Mouse (Mus musculus): ENCODE measurements at regions not wholly inside any gene's neighbourhood (a gene's known extent, or its start where the extent isn't known, plus 50 kb on each side); places are given as distances from the start of the nearest gene placed in this dataset.

DNA sequence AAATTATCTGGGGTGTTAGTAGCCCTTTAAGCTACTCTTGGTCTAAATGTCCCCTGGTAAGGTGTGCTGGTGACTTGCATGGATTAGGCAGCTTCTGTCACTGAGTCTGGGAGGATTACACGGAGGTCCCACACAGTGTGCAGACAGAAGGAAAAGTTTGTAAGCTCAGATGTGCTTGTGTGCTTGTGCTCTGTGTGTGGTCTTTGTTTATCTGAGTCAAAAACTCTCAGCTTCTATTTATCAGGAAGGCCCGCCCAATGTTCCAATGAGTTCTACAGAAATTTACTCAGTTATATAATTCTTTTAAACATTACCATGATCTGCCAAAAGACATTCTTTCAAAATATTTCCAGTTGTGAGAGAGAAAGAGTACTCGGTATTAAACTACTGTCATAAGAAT is 60.4 kb upstream of the Wdr72 start:
- Histone ChIP-seq H3K9ac (ENCODE audit: insufficient read depth, low read depth, low read length, poor library complexity, severe bottlenecking) (no peak overlapping the region), H3K27ac (ENCODE audit: insufficient read depth, low read depth, low read length, poor library complexity, severe bottlenecking) (no peak overlapping the region), H3K36me3 (ENCODE audit: control insufficient read depth, insufficient read depth, low read length, poor library complexity, severe bottlenecking) (no peaks in the 10 kb centered on the region), H3K4me1 (ENCODE audit: control insufficient read depth in 2 of 2, insufficient read depth in 2 of 2, low read length in 2 of 2, poor library complexity in 1 of 2) (no peaks in the 10 kb centered on the region), H3K4me3 (ENCODE audit: insufficient read depth in 1 of 2, low read depth in 1 of 2, low read length in 2 of 2, poor library complexity in 1 of 2, severe bottlenecking in 1 of 2) (no peak overlapping the region), H3K9me3 (ENCODE audit: control insufficient read depth, insufficient read depth, low read depth, low read length) (no peaks in the 10 kb centered on the region)
- TF ChIP-seq ZC3H11A (IDR thresholded peaks at IDR 0.05; ENCODE audit: borderline replicate concordance, low read depth, low read length) (no peak), HCFC1 (IDR thresholded peaks at IDR 0.05; ENCODE audit: borderline replicate concordance, insufficient read depth, low read length) (no peak), CHD2 (IDR thresholded peaks at IDR 0.05; ENCODE audit: low read depth, low read length) (no peak), ZNF384 (IDR thresholded peaks at IDR 0.05; ENCODE audit: low read depth, low read length) (no peak), MAFK (IDR thresholded peaks at IDR 0.05; ENCODE audit: insufficient read depth, low read depth, low read length) (no peak)
- in situ Hi-C loops (cut with MboI; ENCODE audit: low sequenced_read_pairs in 2 of 2, unreplicated experiment in 2 of 2) = no loop called here
- DNase-seq (ENCODE audit: low read depth, low spot score) = no peak

- H3K9ac ChIP-seq (ENCODE audit: insufficient read depth, low read depth, low read length, poor library complexity, severe bottlenecking) = no peak overlapping the region
- no peaks in the 10 kb centered on the region for H3K4me1 ChIP-seq (ENCODE audit: control insufficient read depth in 2 of 2, insufficient read depth in 2 of 2, low read length in 2 of 2, poor library complexity in 1 of 2)
- in situ Hi-C loops (cut with MboI; ENCODE audit: low sequenced_read_pairs in 2 of 2, unreplicated experiment in 2 of 2) = no loop called here
- H3K27ac ChIP-seq (ENCODE audit: insufficient read depth, low read depth, low read length, poor library complexity, severe bottlenecking) = no peak overlapping the region
- H3K9me3 ChIP-seq (ENCODE audit: control insufficient read depth, insufficient read depth, low read depth, low read length) = no peaks in the 10 kb centered on the region
- no peak for DNase-seq (ENCODE audit: low read depth, low spot score)
- no peaks in the 10 kb centered on the region for H3K36me3 ChIP-seq (ENCODE audit: control insufficient read depth, insufficient read depth, low read length, poor library complexity, severe bottlenecking)
- TF ChIP-seq CHD2 (IDR thresholded peaks at IDR 0.05; ENCODE audit: low read depth, low read length) (no peak), MAFK (IDR thresholded peaks at IDR 0.05; ENCODE audit: insufficient read depth, low read depth, low read length) (no peak), ZNF384 (IDR thresholded peaks at IDR 0.05; ENCODE audit: low read depth, low read length) (no peak), HCFC1 (IDR thresholded peaks at IDR 0.05; ENCODE audit: borderline replicate concordance, insufficient read depth, low read length) (no peak), ZC3H11A (IDR thresholded peaks at IDR 0.05; ENCODE audit: borderline replicate concordance, low read depth, low read length) (no peak)
- H3K4me3 ChIP-seq (ENCODE audit: insufficient read depth in 1 of 2, low read depth in 1 of 2, low read length in 2 of 2, poor library complexity in 1 of 2, severe bottlenecking in 1 of 2) = no peak overlapping the region
Observed at GRCm38 (mm10) chr9:74056709-74057108, 53.4 kb upstream of the Wdr72 start.

GRCm38 (mm10) chr9:74057476-74058076 is 52.6 kb upstream of the Wdr72 start:
- DNase-seq (ENCODE audit: low read depth, low spot score) = no peak
- no peaks in the 10 kb centered on the region for H3K36me3 ChIP-seq (ENCODE audit: control insufficient read depth, insufficient read depth, low read length, poor library complexity, severe bottlenecking)
- H3K27ac ChIP-seq (ENCODE audit: insufficient read depth, low read depth, low read length, poor library complexity, severe bottlenecking) = no peak overlapping the region
- TF ChIP-seq MAFK (IDR thresholded peaks at IDR 0.05; ENCODE audit: insufficient read depth, low read depth, low read length) (no peak), HCFC1 (IDR thresholded peaks at IDR 0.05; ENCODE audit: borderline replicate concordance, insufficient read depth, low read length) (no peak), ZNF384 (IDR thresholded peaks at IDR 0.05; ENCODE audit: low read depth, low read length) (no peak), CHD2 (IDR thresholded peaks at IDR 0.05; ENCODE audit: low read depth, low read length) (no peak), ZC3H11A (IDR thresholded peaks at IDR 0.05; ENCODE audit: borderline replicate concordance, low read depth, low read length) (no peak)
- H3K9me3 ChIP-seq (ENCODE audit: control insufficient read depth, insufficient read depth, low read depth, low read length) = no peaks in the 10 kb centered on the region
- in situ Hi-C loops (cut with MboI; ENCODE audit: low sequenced_read_pairs in 2 of 2, unreplicated experiment in 2 of 2) = no loop called here
- H3K4me1 ChIP-seq (ENCODE audit: control insufficient read depth in 2 of 2, insufficient read depth in 2 of 2, low read length in 2 of 2, poor library complexity in 1 of 2) = no peaks in the 10 kb centered on the region
- H3K4me3 ChIP-seq (ENCODE audit: insufficient read depth in 1 of 2, low read depth in 1 of 2, low read length in 2 of 2, poor library complexity in 1 of 2, severe bottlenecking in 1 of 2) = no peak overlapping the region
- H3K9ac ChIP-seq (ENCODE audit: insufficient read depth, low read depth, low read length, poor library complexity, severe bottlenecking) = no peak overlapping the region

DNA sequence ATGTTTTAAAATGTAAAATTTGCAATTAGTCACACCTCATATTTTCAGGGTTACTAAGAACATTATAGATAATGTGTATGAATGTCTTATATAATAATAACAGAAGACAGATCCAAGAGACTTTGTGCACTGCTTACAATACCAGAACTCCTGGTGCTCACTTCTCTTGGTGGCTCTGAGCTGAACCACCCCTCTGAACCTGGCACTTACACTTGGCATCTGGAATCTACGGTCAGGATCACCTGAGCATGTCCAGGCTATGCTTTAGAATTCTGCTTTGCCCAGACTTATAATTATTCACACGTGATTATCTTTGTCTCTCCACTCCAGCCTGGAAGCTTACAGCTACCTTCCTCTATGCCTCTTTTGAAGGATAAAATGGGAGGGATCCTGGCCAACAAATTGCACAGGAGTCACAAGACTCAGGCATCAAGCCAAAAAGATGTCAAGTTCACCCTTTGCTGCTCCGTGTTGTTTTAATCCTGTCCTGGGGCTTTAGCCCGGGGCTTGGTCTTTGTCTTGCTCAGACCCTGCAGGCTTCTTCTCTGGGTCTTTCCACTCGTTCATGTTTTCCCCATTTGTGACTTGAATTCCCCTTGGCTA is 51.8 kb upstream of the Wdr72 start:
- no peaks in the 10 kb centered on the region for H3K36me3 ChIP-seq (ENCODE audit: control insufficient read depth, insufficient read depth, low read length, poor library complexity, severe bottlenecking)
- H3K9me3 ChIP-seq (ENCODE audit: control insufficient read depth, insufficient read depth, low read depth, low read length) = no peaks in the 10 kb centered on the region
- no peak overlapping the region for H3K4me3 ChIP-seq (ENCODE audit: insufficient read depth in 1 of 2, low read depth in 1 of 2, low read length in 2 of 2, poor library complexity in 1 of 2, severe bottlenecking in 1 of 2)
- H3K4me1 ChIP-seq (ENCODE audit: control insufficient read depth in 2 of 2, insufficient read depth in 2 of 2, low read length in 2 of 2, poor library complexity in 1 of 2) = no peaks in the 10 kb centered on the region
- H3K9ac ChIP-seq (ENCODE audit: insufficient read depth, low read depth, low read length, poor library complexity, severe bottlenecking) = no peak overlapping the region
- in situ Hi-C loops (cut with MboI; ENCODE audit: low sequenced_read_pairs in 2 of 2, unreplicated experiment in 2 of 2) = no loop called here
- no peak for DNase-seq (ENCODE audit: low read depth, low spot score)
- H3K27ac ChIP-seq (ENCODE audit: insufficient read depth, low read depth, low read length, poor library complexity, severe bottlenecking) = no peak overlapping the region
- no peak for TF ChIP-seq ZNF384 (IDR thresholded peaks at IDR 0.05; ENCODE audit: low read depth, low read length)
- TF ChIP-seq MAFK (IDR thresholded peaks at IDR 0.05; ENCODE audit: insufficient read depth, low read depth, low read length) = no peak
- no peak for TF ChIP-seq HCFC1 (IDR thresholded peaks at IDR 0.05; ENCODE audit: borderline replicate concordance, insufficient read depth, low read length)
- no peak for TF ChIP-seq ZC3H11A (IDR thresholded peaks at IDR 0.05; ENCODE audit: borderline replicate concordance, low read depth, low read length)
- no peak for TF ChIP-seq CHD2 (IDR thresholded peaks at IDR 0.05; ENCODE audit: low read depth, low read length)
